Mouse (Mus musculus) megakaryocyte, embryonic 14.5 days (primary cell): ENCODE results near the gene Gpx4. TPM values are rescaled to one million over a fixed set of nuclear protein-coding genes. Genes with fewer than 3 reads are reported as not detected.

Source experiments
- H3K27me3 ChIP-seq: replicated peaks from 2 replicates; pipeline ENCODE3; 2012; ENCODE audit warnings: inconsistent platforms
- H3K36me3 ChIP-seq: replicated peaks from 2 replicates; pipeline ENCODE3; 2012; ENCODE audit warnings: low read length, inconsistent platforms, mixed read lengths
- H3K4me1 ChIP-seq: 2 replicates; pipeline ENCODE4 v1.6.1; 2012; ENCODE audit warnings: inconsistent platforms
- H3K4me3 ChIP-seq: replicated peaks from 2 replicates; pipeline ENCODE3; 2012; ENCODE audit warnings: moderate library complexity, mild to moderate bottlenecking, inconsistent platforms
- H3K9me3 ChIP-seq: 2 replicates; pipeline ENCODE4 v1.6.1; 2012; ENCODE audit warnings: inconsistent platforms
- FLI1 ChIP-seq: IDR thresholded peaks from 2 replicates; pipeline ENCODE4 v1.6.1; 2012; ENCODE audit warnings: low read length, inconsistent platforms, mixed read lengths
- GATA1 ChIP-seq: IDR thresholded peaks from 3 replicates; pipeline ENCODE4 v1.6.1; 2012; ENCODE audit warnings: mixed read lengths, low read length, inconsistent platforms, borderline replicate concordance
- polyA plus RNA-seq: library from polyadenylated mRNA; stranded (reverse); fragments of >175 nt; gene quantifications from 2 replicates; pipeline ENCODE4 v1.2.3, GENCODE M21; 2012; ENCODE audit warnings: low replicate concordance; ENCODE audit not compliant: insufficient read depth

The Gpx4 gene
- polyA plus RNA-seq, 1 experiment: 9,172 TPM

DNA sequence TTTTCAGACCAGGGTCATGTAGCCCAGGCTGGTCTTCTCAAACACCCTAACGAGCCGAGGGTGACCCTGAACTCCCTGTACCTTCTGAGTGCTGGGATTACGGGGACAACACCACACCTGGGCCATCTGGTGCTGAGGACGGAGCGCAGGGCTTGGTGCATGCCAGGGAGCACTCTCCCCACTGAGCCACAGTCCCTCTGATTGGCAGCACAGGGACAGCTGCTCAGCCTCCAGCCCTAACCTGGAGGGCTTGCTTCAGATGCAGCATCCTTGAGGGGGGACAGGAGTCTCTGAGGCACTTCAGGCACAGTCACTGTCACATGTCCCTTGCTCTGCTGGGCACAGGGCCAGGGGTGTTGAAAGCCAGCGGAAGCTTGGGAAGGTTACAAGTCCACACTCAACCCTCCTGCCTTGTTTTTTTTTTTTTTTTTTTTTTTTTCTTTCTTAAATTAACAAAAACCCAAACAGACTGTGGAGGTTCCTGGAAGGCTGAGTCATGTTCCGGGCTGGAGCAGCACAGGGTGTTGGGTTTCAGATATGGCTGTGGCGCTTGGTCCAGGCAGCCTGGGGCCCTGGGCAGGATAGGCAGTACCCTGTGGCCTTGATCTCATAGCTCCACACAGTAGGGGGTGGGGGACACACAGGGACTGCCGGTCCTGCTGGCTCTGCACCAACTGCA, 24.0 kb downstream of the Gpx4 start:
- peaks cover 90% of the 10 kb centered on the region for H3K36me3 ChIP-seq
- H3K9me3 ChIP-seq: no peaks in the 10 kb centered on the region
- TF ChIP-seq GATA1 (no peak), FLI1 (no peak; the same call in 1 of the 2 replicates)
- no peaks in the 10 kb centered on the region for H3K27me3 ChIP-seq
- H3K4me1 ChIP-seq: peaks cover 93% of the 10 kb centered on the region
- peak overlapping the region; percentile 99 for H3K4me3 ChIP-seq

DNA sequence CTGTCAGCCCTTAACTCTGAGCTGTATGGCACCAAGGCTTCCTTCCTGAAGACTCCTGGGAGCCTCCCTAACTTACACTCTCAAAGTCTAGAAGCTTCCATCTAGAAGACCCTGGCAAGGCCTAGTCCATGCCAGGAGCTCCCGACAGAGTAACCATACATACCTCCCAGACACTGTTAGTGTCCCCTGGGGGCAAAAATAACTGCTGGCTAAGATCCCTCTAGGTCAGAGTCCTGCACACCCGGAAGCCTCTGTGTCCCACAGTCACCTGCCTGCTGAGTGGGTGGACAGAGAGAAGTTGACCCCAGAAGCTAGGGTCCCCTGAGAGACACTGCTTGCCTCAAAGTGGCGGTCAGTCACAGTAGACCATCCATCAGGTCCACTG, 24.5 kb downstream of the Gpx4 start:
- H3K4me3 ChIP-seq: peak overlapping the region; percentile 99
- TF ChIP-seq FLI1 (no peak), GATA1 (no peak)

DNA sequence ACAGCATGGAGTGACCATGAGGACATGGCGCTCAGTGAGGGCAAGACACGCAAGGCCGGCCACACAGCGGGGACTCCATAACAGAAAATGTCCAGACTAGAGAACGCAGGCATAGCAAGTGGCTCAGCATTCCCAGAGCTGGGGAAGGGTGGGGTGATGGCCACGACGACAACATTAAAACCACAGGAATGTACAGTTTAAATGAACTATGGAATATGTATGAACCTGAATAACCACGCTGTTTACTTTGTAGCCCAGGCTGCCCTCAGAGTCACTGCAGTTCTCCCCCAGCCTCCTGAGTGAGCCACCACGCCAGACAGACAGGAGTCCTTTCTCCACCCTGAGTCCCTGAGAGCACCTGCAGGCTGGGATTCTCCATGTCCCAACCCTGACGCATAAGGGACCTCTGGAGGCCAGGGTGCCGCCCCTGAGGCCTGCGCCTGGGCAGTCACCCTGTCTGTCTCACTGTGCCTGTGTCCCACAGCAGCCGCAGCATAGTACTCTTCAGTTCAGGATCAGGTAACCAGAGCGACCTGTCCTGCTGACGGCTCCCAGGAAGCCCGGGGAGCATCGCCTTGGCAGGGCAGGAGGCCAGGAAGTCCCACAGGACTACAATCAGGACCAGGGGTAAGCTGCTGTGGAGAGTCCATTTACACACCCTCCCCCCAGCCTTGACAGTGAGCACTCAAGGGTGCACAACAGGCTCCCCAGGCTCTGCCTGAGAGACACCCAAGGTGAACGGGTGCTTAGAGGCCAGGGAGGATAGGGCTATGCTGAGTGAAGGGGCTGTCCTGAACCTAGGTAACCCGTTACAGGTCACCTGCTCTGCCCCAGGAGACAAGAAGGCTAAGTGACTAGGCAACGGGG, 25.9 kb downstream of the Gpx4 start:
- Histone ChIP-seq H3K4me3 (peak overlapping the region; percentile 99), H3K9me3 (no peaks in the 10 kb centered on the region), H3K36me3 (peaks cover 90% of the 10 kb centered on the region), H3K27me3 (no peaks in the 10 kb centered on the region), H3K4me1 (peaks cover 92% of the 10 kb centered on the region)
- no peak for TF ChIP-seq FLI1
- no peak for TF ChIP-seq GATA1

More for the DNA sequence above, 24.5 kb downstream of the Gpx4 start:
- Histone ChIP-seq H3K9me3 (no peaks in the 10 kb centered on the region), H3K4me1 (peaks cover 93% of the 10 kb centered on the region), H3K36me3 (peaks cover 90% of the 10 kb centered on the region), H3K27me3 (no peaks in the 10 kb centered on the region)

DNA sequence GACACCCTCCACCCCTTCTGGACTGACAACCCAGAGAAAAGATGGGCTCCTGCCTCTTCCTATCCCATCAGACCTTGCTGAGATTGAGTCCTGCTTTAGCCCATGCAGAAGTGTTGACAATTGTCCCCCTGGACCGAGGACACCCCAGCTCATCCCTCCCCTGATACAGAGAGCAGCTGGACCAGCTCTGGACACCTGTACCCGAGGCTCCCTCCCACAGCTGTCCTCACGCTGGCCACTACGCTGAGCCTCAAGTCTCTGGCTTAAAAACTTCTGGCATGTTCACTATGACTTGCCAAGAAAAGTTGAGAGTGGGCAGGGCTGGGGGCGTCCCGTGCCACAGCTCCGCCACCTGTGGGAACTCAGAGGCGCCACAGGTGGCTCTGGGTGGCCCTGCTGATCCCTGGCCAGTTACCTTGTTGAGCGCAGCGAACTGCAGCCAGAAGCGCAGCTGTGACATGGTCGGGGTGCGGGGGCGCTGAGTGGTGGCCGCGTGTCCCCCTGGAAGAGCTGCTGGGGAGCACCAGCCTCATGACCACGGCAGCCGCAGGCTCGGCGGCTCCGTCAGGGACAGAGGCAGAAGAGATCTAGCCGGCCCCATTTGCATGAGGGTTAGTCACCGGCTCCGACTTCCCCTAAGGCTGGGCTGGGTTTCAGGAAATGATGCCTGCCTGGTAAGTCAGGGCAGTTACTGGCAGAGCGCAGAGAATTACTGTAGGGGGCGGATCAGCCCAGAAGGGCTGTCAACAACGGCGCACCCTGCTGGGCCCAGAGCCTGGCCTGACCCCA, 28.0 kb downstream of the Gpx4 start:
- no peak for TF ChIP-seq FLI1
- no peak for TF ChIP-seq GATA1
- H3K27me3 ChIP-seq: no peaks in the 10 kb centered on the region
- H3K4me3 ChIP-seq: peak overlapping the region; percentile 99
- H3K36me3 ChIP-seq: peaks cover 91% of the 10 kb centered on the region
- peaks cover 90% of the 10 kb centered on the region for H3K4me1 ChIP-seq
- no peaks in the 10 kb centered on the region for H3K9me3 ChIP-seq

DNA sequence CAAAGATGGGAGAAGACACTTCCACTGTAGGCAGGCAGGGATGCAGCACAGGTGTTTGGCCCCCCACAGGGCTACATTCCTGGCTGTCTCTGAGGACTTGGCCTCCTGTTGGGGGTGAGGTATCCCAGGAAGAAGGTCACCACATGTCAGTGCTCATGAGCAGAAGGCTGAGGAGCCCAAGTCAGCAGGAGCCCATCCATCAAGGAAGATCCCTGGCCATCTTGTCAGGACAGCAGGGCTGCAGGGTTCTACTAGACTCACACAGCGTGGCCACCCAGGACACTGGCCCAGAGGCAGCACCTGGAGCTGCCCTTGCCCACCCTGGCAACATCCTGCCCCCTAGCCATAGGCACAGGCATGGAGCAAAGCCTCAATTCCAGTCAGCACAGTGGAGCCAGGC, 29.0 kb downstream of the Gpx4 start:
- TF ChIP-seq FLI1: no peak
- no peak for TF ChIP-seq GATA1
- Histone ChIP-seq H3K27me3 (no peaks in the 10 kb centered on the region), H3K9me3 (no peaks in the 10 kb centered on the region), H3K36me3 (peaks cover 91% of the 10 kb centered on the region), H3K4me3 (peak overlapping the region; percentile 99), H3K4me1 (peaks cover 90% of the 10 kb centered on the region)

DNA sequence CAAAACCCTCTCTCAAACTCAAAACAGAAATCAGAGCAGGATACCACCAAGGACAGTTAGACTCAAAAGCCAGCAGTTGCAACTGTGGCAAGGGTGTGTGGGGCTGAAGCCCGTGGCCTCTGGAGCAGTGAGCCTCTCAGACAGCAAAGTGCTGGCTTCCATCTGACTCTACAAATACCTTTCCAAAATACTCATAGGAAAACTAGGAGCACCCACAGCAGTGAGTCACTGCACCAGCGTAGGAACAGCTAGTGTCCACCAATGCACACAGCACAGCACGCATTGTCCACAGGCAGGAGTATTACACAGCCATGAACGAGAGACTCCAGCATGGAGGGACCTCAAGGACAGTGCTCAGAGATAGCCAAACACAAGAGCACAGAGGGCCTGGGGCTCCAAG, 29.4 kb downstream of the Gpx4 start:
- Histone ChIP-seq H3K27me3 (no peaks in the 10 kb centered on the region), H3K4me3 (peak overlapping the region; percentile 99), H3K36me3 (peaks cover 93% of the 10 kb centered on the region), H3K4me1 (peaks cover 90% of the 10 kb centered on the region), H3K9me3 (no peaks in the 10 kb centered on the region)
- TF ChIP-seq FLI1 (no peak), GATA1 (no peak)

DNA sequence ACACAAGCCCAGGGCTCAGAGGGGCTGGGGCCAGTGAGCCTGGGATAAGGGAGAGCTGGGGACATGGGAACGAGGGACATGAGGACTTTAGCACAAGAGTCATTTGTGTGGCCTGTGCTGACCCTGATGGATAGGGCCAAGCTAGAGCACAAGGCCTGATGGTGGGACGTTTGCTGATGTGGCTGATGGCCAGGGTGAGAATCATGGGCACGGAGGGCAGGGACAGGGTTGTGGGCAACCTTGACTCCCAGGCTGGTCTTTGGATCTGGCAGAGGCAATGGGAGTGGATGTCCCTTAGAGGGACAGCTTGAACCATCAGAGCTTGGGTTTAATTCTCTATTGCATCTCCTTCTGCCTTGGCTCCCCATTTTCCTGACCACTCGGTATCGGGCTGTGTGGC, 30.3 kb downstream of the Gpx4 start:
- Histone ChIP-seq H3K36me3 (peaks cover 93% of the 10 kb centered on the region), H3K4me1 (peaks cover 90% of the 10 kb centered on the region), H3K27me3 (no peaks in the 10 kb centered on the region), H3K9me3 (no peaks in the 10 kb centered on the region), H3K4me3 (no peak overlapping the region)
- TF ChIP-seq GATA1 (no peak), FLI1 (no peak)

DNA sequence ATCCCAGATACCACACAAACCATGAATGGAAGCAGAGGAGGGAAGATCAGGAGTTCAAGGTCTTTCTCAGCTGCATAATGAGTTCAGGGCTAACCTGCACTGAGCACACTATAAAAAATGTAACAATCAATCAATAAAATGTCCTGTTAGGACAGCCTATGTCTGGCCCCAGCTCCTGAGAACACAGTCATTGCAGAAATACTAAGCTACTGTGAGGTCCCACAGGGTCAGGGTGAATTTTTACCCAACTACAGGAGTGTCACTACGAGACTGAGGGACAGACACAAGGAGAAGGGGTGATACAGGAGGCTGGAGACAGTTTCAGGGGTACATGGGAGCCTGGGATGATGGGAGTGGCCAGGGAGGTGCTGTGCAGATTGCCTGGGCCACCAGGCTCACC, 31.4 kb downstream of the Gpx4 start:
- H3K4me1 ChIP-seq: peaks cover 90% of the 10 kb centered on the region
- H3K27me3 ChIP-seq: no peaks in the 10 kb centered on the region
- H3K36me3 ChIP-seq: peaks cover 93% of the 10 kb centered on the region
- H3K4me3 ChIP-seq: no peak overlapping the region
- H3K9me3 ChIP-seq: no peaks in the 10 kb centered on the region
- TF ChIP-seq GATA1 (no peak), FLI1 (no peak)

DNA sequence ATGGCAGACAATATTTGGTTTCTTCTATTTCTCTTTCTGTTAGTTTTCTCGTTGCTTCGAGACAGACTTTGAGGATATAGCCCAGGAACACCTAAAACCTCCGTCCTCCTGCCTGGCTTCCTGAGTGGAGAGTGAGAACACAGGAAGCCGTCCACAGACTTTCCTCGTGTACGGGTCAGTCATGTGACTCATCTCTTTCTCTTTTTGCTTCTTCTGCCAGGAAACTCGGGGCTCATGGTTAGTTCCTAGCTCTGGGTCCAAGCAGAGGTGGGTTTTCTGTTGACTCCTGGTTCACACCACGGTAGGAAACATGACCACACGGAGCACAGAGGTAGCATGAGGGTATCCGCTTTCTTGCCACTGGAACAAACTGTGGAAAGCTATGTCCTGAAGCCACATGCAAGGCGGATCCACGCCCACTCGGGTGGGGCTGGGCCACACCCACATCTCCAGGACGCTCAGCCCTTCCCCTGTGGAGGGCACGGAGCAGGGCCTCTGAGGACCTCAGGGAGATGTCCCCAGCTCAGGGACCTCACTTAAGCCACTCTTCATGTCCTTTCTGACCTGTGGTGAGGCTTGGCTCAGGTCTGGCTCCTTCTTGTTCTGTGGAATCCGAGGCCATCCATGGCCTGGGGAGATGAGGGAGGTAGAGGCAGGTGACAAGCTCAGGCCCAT, 33.6 kb downstream of the Gpx4 start:
- H3K36me3 ChIP-seq: peaks cover 99% of the 10 kb centered on the region
- TF ChIP-seq GATA1 (no peak), FLI1 (no peak)
- H3K4me1 ChIP-seq: peaks cover 92% of the 10 kb centered on the region
- no peaks in the 10 kb centered on the region for H3K27me3 ChIP-seq
- H3K4me3 ChIP-seq: peak overlapping the region; percentile 14
- H3K9me3 ChIP-seq: no peaks in the 10 kb centered on the region

DNA sequence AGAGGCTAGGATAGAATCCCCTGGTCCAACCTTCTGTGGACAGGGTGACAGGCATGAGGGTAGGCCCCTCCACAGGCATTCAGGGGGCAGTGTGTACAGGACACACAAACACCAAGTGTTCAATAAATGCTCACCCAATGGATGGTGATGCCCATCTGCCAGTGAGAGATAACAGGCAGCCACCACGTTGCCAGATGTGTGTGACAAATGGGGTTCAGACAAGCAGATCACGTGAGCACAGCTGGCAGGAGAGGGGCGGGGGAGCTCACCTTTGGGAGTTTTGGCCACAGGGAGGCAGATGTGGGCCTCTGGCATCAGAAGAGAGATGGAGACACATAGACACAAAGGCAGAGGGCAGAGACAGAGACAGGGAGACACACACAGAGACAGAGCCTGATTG, 34.1 kb downstream of the Gpx4 start:
- Histone ChIP-seq H3K36me3 (peaks cover 97% of the 10 kb centered on the region), H3K4me1 (peaks cover 92% of the 10 kb centered on the region), H3K4me3 (peak overlapping the region; percentile 17), H3K9me3 (no peaks in the 10 kb centered on the region), H3K27me3 (no peaks in the 10 kb centered on the region)
- TF ChIP-seq GATA1 (no peak), FLI1 (no peak)
